Mouse (Mus musculus): ENCODE data around the gene Dhrs4. TPM values are rescaled to one million over a fixed set of nuclear protein-coding genes. Genes with fewer than 3 reads are reported as not detected.
A peak's percentile ranks its signal among the peaks of the same experiment; 100 is the strongest.

Gene Dhrs4
- total and polyA plus RNA-seq, 3 experiments: 22.7 to 34.2 TPM; not detected in 1

DNA sequence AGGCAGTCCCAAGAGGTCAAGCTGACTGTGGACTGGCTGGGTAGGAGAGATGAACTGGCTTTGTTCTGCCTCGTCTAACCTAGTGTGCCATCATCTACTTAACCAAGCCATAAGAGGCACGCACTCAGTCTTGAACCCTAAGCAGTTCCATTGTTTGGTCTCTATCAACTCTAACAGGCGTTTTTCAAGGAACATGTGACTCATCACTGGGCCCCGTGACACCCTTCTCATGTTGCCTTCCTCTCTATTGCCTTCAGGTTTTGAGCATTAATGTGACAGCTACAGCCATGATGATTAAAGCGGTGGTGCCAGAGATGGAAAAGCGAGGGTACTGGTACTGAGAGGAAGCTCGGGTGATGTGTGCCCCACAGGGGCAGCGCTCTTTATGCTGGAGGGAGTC, 8.3 kb downstream of the Dhrs4 start:
- H3K79me2 ChIP-seq (ENCODE audit: control insufficient read depth, insufficient read depth, low read length, poor library complexity): no peaks in the 10 kb centered on the region
- no peaks in the 10 kb centered on the region for H3K27me3 ChIP-seq (ENCODE audit: control insufficient read depth in 1 of 2, insufficient read depth in 2 of 2, low read length in 2 of 2)
- H3K4me1 ChIP-seq (ENCODE audit: control insufficient read depth in 1 of 2, insufficient read depth in 2 of 2, low read length in 2 of 2): peaks cover 0 to 7% of the 10 kb centered on the region in 2 experiments; a peak in 2 of 4 replicates
- no peaks in the 10 kb centered on the region for H3K9me3 ChIP-seq (replicated peaks; ENCODE audit: insufficient read depth, low read length)
- DNase-seq (ENCODE audit: low read depth, low spot score): peak; percentile 21
- H3K4me3 ChIP-seq (ENCODE audit: control insufficient read depth in 1 of 2, insufficient read depth in 1 of 2, low read depth in 2 of 2, low read length in 2 of 2): no peak overlapping the region
- no peak overlapping the region for H3K9ac ChIP-seq (ENCODE audit: control insufficient read depth, low read depth, low read length, poor library complexity, severe bottlenecking)
- H3K27ac ChIP-seq (ENCODE audit: control insufficient read depth, low read depth, low read length): no peak overlapping the region
- H3K36me3 ChIP-seq (ENCODE audit: control insufficient read depth in 1 of 2, insufficient read depth in 2 of 2, low read length in 2 of 2): peaks cover 0 to 5% of the 10 kb centered on the region in 2 experiments; a peak in 2 of 4 replicates
- TF ChIP-seq CHD1 (IDR thresholded peaks at IDR 0.05; ENCODE audit: low read depth, low read length) (no peak), ETS1 (IDR thresholded peaks at IDR 0.05; ENCODE audit: low read depth, low read length) (no peak), POLR2AphosphoS5 (IDR thresholded peaks at IDR 0.05; ENCODE audit: borderline replicate concordance, low read depth, low read length) (no peak), E2F4 (IDR thresholded peaks at IDR 0.05; ENCODE audit: borderline replicate concordance, low read depth, low read length) (no peak)

DNA sequence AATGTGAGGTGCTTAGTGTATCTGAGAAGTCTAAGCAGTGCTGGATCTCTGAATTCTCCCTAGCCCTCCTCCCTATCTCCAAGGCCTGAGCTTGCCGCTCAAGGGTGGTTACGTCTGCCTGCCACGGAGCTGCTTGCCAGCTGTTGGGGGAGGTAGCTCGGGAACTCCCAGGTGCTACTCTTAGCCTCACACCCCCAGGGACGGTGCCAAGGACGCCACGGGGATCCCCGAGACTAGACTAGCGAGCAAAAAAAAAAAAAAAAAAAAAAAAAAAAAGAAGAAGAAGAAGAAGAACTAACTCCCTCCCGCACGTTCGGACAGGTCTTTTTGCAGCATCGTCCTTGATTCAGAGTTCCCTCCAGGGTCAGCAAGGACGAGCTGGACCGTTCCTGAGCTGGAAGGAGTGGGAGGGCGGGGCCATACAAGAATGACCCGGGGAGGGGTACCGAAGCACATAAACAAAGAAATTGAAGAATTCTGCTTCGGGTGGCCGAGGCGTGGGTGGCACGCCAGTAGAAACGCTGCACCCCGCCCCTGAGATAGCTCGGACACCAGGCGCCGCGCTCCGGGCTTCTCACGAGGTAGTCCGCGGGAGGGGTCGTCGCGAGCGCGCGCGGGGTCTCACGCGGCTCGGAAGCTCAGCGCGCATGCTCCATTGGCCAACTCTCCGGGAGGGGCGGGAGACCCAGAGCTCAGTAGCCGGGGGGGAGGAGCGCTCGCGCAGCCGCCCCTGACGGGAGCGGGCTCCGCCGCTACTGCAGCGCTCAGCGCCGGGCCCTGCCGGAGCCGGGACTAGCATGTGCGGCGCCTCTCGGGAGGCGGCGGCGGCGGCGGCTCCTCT, 12.0 kb downstream of the Dhrs4 start, which contains the start of gene Carmil3:
Carmil3 (plus strand) TSS at position 291 of the 841 bp plus-strand sequence.
- Histone ChIP-seq H3K9me3 (replicated peaks; ENCODE audit: insufficient read depth, low read length) (no peaks in the 10 kb centered on the region), H3K27ac (ENCODE audit: control insufficient read depth, low read depth, low read length) (no peak within 1 kb of the TSS), H3K4me3 (ENCODE audit: control insufficient read depth in 1 of 2, insufficient read depth in 1 of 2, low read depth in 2 of 2, low read length in 2 of 2) (peak within 1 kb of the TSS; percentile 61 to 67), H3K36me3 (ENCODE audit: control insufficient read depth in 1 of 2, insufficient read depth in 2 of 2, low read length in 2 of 2) (peaks cover 0 to 5% of the 10 kb centered on the region in 2 experiments; a peak in 2 of 4 replicates), H3K9ac (ENCODE audit: control insufficient read depth, low read depth, low read length, poor library complexity, severe bottlenecking) (peak within 1 kb of the TSS; percentile 67), H3K27me3 (ENCODE audit: control insufficient read depth in 1 of 2, insufficient read depth in 2 of 2, low read length in 2 of 2) (no peaks in the 10 kb centered on the region), H3K4me1 (ENCODE audit: control insufficient read depth in 1 of 2, insufficient read depth in 2 of 2, low read length in 2 of 2) (peaks cover 0 to 10% of the 10 kb centered on the region in 2 experiments; a peak in 2 of 4 replicates), H3K79me2 (ENCODE audit: control insufficient read depth, insufficient read depth, low read length, poor library complexity) (no peaks in the 10 kb centered on the region)
- DNase-seq (ENCODE audit: low read depth, low spot score): peak; percentile 54
- TF ChIP-seq USF1 (IDR thresholded peaks at IDR 0.05; ENCODE audit: low read depth, low read length) (no peak), ZNF384 (IDR thresholded peaks at IDR 0.05; ENCODE audit: low read depth, low read length) (peak; percentile 89), ELF1 (IDR thresholded peaks at IDR 0.05; ENCODE audit: low read depth, low read length) (no peak), EP300 (IDR thresholded peaks at IDR 0.05; ENCODE audit: low read depth in 1 of 2, low read length in 2 of 2) (no peak), NRF1 (IDR thresholded peaks at IDR 0.05; ENCODE audit: insufficient read depth, low read depth, low read length, poor library complexity, severe bottlenecking) (peak; percentile 63)

GRCm38 (mm10) chr14:55491291-55491833, 12.8 kb downstream of the Dhrs4 start:
- H3K9ac ChIP-seq (ENCODE audit: control insufficient read depth, low read depth, low read length, poor library complexity, severe bottlenecking): peak overlapping the region; percentile 67
- no peaks in the 10 kb centered on the region for H3K27me3 ChIP-seq (ENCODE audit: control insufficient read depth in 1 of 2, insufficient read depth in 2 of 2, low read length in 2 of 2)
- H3K4me1 ChIP-seq (ENCODE audit: control insufficient read depth in 1 of 2, insufficient read depth in 2 of 2, low read length in 2 of 2): peaks cover 0 to 10% of the 10 kb centered on the region in 2 experiments; a peak in 2 of 4 replicates
- H3K27ac ChIP-seq (ENCODE audit: control insufficient read depth, low read depth, low read length): no peak overlapping the region
- DNase-seq (ENCODE audit: low read depth, low spot score): peak; percentile 73
- H3K36me3 ChIP-seq (ENCODE audit: control insufficient read depth in 1 of 2, insufficient read depth in 2 of 2, low read length in 2 of 2): peaks cover 0 to 5% of the 10 kb centered on the region in 2 experiments; a peak in 2 of 4 replicates
- no peaks in the 10 kb centered on the region for H3K79me2 ChIP-seq (ENCODE audit: control insufficient read depth, insufficient read depth, low read length, poor library complexity)
- H3K9me3 ChIP-seq (replicated peaks; ENCODE audit: insufficient read depth, low read length): no peaks in the 10 kb centered on the region
- peak overlapping the region; percentile 45 to 67 for H3K4me3 ChIP-seq (ENCODE audit: control insufficient read depth in 1 of 2, insufficient read depth in 1 of 2, low read depth in 2 of 2, low read length in 2 of 2)
- TF ChIP-seq ELF1 (IDR thresholded peaks at IDR 0.05; ENCODE audit: low read depth, low read length) (0 out of 2 replicates have a peak, but pooled peaks have one; percentile 35), MAZ (IDR thresholded peaks at IDR 0.05; ENCODE audit: low read depth, low read length) (peak; percentile 95), NRF1 (IDR thresholded peaks at IDR 0.05; ENCODE audit: insufficient read depth, low read depth, low read length, poor library complexity, severe bottlenecking) (no peak), EP300 (IDR thresholded peaks at IDR 0.05; ENCODE audit: low read depth in 1 of 2, low read length in 2 of 2) (peak; percentile 14 to 44; a peak in 2 of 4 replicates), NELFE (IDR thresholded peaks at IDR 0.05; ENCODE audit: low read depth, low read length) (0 out of 2 replicates have a peak, but pooled peaks have one; percentile 16), SIN3A (IDR thresholded peaks at IDR 0.05; ENCODE audit: low read length) (peak; percentile 92), GATA1 (IDR thresholded peaks at IDR 0.05; ENCODE audit: low read depth, low read length) (peak; percentile 46; the same call in 1 of the 2 replicates), RCOR1 (IDR thresholded peaks at IDR 0.05; ENCODE audit: low read depth, low read length) (0 out of 2 replicates have a peak, but pooled peaks have one; percentile 47), ETS1 (IDR thresholded peaks at IDR 0.05; ENCODE audit: low read depth, low read length) (no peak), SMC3 (IDR thresholded peaks at IDR 0.05; ENCODE audit: low read depth, low read length) (no peak), CTCF (IDR thresholded peaks at IDR 0.05 in 2 of 3, conservative IDR thresholded peaks at IDR 0.05 in 1 of 3; ENCODE audit: control insufficient read depth in 1 of 3, insufficient read depth in 1 of 3, low read depth in 2 of 3, low read length in 3 of 3, poor library complexity in 1 of 3, severe bottlenecking in 1 of 3) (peak in 1 of 3 experiments; percentile 7; a peak in 1 of 6 replicates), HCFC1 (IDR thresholded peaks at IDR 0.05; ENCODE audit: low read depth, low read length) (peak; percentile 33; the same call in 1 of the 2 replicates), MXI1 (IDR thresholded peaks at IDR 0.05; ENCODE audit: low read depth, low read length) (peak; percentile 69)

All from MEL (cell line).